Mouse (Mus musculus): Measurements from ENCODE around the gene Cdc42. TPM values are rescaled to one million over a fixed set of nuclear protein-coding genes. Genes with fewer than 3 reads are reported as not detected.
A peak's percentile ranks its signal among the peaks of the same experiment; 100 is the strongest.

The Cdc42 gene
- total RNA-seq (2021) = 100 to 1,000 TPM; 294 to 318 TPM
- long read RNA-seq, experiment 1, transcript Cdc42-201 (6 exons, 1,448 nt) = minor isoform, 70 of 269 reads
- long read RNA-seq, experiment 1, transcript Cdc42-202 (6 exons, 2,108 nt) = major isoform, 102 of 269 reads
- long read RNA-seq, experiment 1, partial matches to known transcripts = 77 of 269 reads
- long read RNA-seq, experiment 1, other reads (novel, unspliced or antisense) = 20 of 269 reads
- long read RNA-seq, experiment 2, transcript Cdc42-202 (6 exons, 2,108 nt) = major isoform, 76 of 190 reads
- long read RNA-seq, experiment 2, transcript Cdc42-201 (6 exons, 1,448 nt) = minor isoform, 47 of 190 reads
- long read RNA-seq, experiment 2, partial matches to known transcripts = 46 of 190 reads
- long read RNA-seq, experiment 2, other reads (novel, unspliced or antisense) = 21 of 190 reads

DNA sequence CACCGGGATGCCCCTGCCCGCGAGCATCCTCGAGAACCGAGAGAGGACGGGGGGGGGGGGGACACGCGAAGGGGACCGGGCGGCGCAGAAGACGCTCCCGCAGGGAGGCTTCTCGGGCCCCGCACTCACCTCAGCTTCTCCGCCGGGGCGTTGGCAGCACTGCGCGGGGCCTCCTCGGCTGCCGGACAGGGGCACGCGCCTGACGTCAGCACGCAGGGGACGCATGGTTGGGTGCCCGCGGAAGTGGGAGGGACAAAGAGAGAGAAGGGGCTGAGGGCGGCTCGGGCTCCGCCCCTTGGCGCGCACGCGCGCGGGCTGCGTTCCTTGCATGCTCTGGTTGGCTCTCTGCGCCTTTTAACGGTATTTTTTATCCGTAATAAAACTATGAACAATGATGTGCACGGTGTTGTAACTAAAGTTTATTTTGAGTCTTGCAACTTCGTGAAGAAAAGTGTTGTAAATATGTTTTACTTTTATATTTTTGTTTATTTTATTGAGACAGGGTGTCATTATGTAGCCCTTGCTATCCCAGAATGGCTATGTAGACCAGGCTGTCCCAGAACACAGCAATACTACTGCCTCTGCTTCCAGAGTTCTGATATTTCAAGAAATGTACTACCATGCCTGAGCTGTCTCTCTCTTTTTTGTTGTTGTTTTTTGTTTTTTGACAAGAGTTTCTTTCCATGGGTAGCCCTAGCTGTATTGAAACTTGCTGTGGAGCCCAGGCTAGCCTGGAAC, at the start of gene Cdc42:
Cdc42 (minus strand) TSS at position 204 of the 738 bp plus-strand sequence.
- Histone ChIP-seq H3K27ac (peak within 1 kb of the TSS; percentile 94), H3K4me3 (peak within 1 kb of the TSS; percentile 94)
- DNase-seq (ENCODE audit: extremely low spot score in 1 of 2, low spot score in 2 of 2) = peak; percentile 98
- intact Hi-C loops (cut with DNase I) = loop anchor here (5.0 kb wide), 1 partner anchor 235 kb away; the partner anchor contains the start of gene Usp48
- no peak for TF ChIP-seq CTCF (IDR thresholded peaks at IDR 0.05)

DNA sequence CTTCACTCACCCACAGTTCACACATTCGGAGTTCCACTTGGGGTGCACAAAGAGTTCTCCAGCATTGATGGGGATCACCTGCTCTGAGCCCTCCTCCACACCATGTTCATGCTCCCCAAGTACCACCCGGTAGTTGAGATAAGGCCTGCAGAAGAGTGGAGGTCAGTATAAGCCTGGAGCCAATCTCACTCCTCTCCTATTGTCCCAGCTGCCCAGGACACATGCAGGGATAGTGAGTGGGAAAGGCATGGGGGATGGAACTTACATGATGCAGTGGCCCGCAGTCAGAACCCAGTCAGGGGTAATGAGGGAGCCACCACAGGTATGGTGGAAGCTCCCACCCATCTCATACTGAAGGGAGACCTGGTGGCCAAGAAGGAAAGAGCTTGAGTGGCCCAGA, 48.1 kb upstream of the Cdc42 start:
- intact Hi-C loops (cut with DNase I) = loop anchor here (2.0 to 10.0 kb wide), 2 partner anchors 15 to 511 kb away; partner anchors contain the start of genes C1qa and C1qc
- no peak for DNase-seq (ENCODE audit: extremely low spot score in 1 of 2, low spot score in 2 of 2)
- no peak for TF ChIP-seq CTCF (IDR thresholded peaks at IDR 0.05)
- Histone ChIP-seq H3K27ac (no peak overlapping the region), H3K4me3 (no peak overlapping the region)

DNA sequence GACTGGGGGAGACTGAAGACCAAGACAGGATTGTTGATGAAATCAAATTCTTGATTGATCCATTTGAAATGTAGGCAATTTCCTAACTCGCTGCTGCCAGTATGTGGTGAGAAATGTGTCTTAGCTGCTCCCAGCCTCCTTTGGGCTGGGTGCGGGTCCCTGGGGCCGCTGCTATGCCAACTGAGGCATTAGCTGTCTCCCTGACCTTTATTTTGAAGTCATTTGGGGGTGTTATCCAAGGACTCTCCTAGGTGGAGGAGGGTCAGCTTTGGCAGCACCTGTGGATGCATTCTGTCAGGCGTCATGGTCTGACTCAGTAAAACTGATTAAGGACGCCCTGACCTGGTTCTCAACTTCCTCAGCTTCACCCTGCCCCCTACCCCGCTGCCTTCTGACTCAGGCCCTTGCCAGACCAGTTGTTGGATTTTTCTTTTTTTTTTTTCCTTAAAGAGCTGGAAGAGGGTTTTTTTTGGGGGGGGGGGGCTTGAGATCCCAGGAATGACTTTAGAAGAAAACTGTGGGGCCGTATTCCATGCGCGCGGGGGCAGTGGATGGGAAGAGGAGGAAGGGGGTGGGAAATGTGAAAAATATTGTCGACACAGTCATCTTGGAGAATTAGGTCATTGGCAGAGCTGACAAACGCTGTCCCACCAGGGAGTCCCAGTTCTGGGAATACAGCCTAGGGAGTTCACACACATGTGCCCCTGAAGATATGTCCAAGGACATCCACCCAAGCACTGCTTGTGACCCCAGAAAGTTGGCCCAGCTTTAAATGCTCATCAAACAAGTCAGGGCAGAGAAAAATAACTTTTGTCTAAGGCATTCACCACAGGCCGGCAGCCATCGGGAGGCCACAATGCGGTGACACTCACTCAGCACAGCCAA, 39.4 kb upstream of the Cdc42 start:
- no peak for TF ChIP-seq CTCF (IDR thresholded peaks at IDR 0.05)
- intact Hi-C loops (cut with DNase I) = loop anchor here (10.0 kb wide), 1 partner anchor 322 kb away; no protein-coding TSS in a partner anchor
- Histone ChIP-seq H3K4me3 (no peak overlapping the region), H3K27ac (no peak overlapping the region)
- no peak for DNase-seq (ENCODE audit: extremely low spot score in 1 of 2, low spot score in 2 of 2)

DNA sequence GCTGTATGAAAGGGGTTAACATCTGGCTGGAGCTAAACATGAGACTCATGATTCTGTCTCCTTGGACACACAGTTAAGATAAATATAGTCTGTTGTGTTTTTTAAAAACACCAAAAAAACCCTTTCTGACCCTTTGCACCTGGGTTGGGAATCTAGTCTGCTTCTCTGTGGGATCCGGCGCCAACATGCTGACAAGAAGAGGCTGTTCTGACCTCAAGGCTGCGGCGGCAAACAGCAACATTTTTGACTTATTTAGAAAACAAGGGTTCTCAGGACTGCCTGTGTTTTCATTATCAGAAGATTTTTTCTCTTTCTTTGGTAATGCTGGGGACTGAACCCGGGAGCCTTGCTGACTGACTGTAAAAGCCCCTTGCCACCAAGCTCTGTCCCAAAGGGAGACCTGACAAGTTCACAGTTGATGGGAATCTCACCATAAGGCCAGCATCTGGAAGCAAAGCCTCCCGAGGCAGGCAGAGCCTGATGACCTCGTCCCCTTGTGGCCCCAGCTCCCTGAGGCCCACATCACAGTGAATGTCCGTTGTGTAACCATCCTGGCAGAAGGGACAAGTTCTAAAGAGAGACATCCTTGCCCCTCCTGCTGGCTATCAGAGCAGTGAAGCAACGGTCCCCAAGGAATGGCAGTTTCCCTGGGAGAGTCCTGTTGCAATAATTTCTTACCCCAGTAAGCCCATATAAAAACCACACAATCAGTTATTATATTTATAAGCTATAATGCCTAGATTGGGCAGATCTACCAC, 36.0 kb upstream of the Cdc42 start:
- intact Hi-C loops (cut with DNase I) = loop anchor here (10.0 kb wide), 1 partner anchor 319 kb away; no protein-coding TSS in a partner anchor

DNA sequence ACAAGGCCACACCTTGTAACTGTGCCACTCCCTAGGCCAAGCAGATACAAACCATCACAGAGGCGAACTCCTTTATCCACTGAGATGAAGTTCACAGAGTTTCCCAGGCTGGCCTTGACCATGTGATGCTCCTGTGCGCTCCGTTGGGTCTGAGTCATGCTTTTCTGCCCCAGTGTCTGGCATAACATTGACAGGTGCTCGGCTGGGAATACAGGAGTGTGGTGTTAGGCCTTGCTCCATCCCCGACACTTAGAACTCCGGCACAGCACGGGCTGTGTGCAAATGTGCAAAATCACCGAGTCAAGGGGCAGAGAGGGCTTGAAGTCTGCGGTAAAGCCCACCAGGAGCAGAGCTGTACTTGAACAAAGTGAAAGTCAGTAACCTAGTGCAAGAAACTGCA, 35.4 kb upstream of the Cdc42 start:
- no peak for DNase-seq (ENCODE audit: extremely low spot score in 1 of 2, low spot score in 2 of 2)
- Histone ChIP-seq H3K4me3 (no peak overlapping the region), H3K27ac (no peak overlapping the region)
- intact Hi-C loops (cut with DNase I) = loop anchor here (10.0 kb wide), 1 partner anchor 318 kb away; no protein-coding TSS in a partner anchor
- TF ChIP-seq CTCF (IDR thresholded peaks at IDR 0.05) = no peak

More for the DNA sequence above, 36.0 kb upstream of the Cdc42 start:
- Histone ChIP-seq H3K4me3 (no peak overlapping the region), H3K27ac (no peak overlapping the region)
- no peak for DNase-seq (ENCODE audit: extremely low spot score in 1 of 2, low spot score in 2 of 2)
- TF ChIP-seq CTCF (IDR thresholded peaks at IDR 0.05) = no peak

DNA sequence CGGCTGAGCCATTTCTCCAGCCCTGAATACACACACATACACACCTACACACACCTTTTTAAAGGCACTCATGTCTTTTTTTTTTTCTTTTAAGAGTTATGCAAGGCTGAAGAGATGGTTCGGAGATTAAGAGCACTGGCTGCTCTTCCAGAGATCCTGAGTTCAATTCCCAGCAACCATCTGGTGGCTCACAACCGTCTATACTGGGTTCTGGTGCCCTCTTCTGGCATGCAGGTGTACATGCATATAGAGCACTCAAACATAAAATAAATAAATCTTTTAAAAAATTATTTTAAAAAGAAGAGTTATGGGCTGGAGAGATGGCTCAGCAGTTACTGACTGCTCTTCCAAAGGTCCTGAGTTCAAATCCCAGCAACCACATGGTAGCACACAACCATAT, 33.8 kb upstream of the Cdc42 start:
- peak; percentile 33 for TF ChIP-seq CTCF (IDR thresholded peaks at IDR 0.05)
- Histone ChIP-seq H3K4me3 (no peak overlapping the region), H3K27ac (no peak overlapping the region)
- intact Hi-C loops (cut with DNase I) = loop anchor here (10.0 kb wide), 1 partner anchor 316 kb away; no protein-coding TSS in a partner anchor
- DNase-seq (ENCODE audit: extremely low spot score in 1 of 2, low spot score in 2 of 2) = no peak

DNA sequence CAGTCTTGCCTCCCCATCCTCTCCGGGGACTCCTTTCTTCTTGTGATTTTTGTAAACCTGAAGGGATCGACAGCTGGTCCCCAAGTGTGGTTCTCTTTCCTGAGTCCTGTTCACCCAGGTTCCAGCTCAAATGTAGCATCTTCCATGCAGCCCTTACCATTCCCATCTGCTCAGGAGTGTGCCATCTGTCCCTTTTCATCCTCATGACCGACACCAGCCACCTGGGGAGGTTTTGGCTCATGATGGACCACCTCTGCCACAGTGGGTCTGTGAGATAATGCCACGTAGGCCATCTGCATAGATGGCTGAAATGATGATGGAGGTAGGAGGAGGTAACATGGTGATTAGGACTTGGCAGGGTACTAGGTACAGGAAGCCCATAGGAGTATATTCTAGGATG, 32.7 kb upstream of the Cdc42 start:
- Histone ChIP-seq H3K27ac (no peak overlapping the region), H3K4me3 (no peak overlapping the region)
- intact Hi-C loops (cut with DNase I) = loop anchor here (10.0 kb wide), 1 partner anchor 315 kb away; no protein-coding TSS in a partner anchor
- no peak for TF ChIP-seq CTCF (IDR thresholded peaks at IDR 0.05)
- DNase-seq (ENCODE audit: extremely low spot score in 1 of 2, low spot score in 2 of 2) = no peak

DNA sequence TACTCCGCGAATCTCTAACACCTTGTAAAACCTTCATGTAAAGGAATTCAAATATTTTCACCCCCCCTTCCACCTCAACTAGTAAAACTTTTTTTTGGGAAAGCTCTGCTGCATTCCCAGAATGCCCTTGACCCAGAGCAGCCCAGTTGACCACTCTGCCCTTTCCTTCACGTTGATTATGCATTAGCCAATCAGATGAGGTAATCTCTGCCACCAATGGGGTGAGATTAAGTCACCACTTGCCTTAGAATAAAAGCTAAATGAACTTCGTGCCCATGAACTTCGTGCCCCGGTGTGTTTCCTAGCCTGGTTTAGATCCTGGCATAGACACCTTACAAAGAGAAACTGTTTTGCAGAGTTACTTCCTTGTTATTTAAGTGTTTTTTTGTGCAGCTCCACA, 31.5 kb upstream of the Cdc42 start:
- no peak for DNase-seq (ENCODE audit: extremely low spot score in 1 of 2, low spot score in 2 of 2)
- intact Hi-C loops (cut with DNase I) = loop anchor here (5.0 kb wide), 1 partner anchor 77 kb away; no protein-coding TSS in a partner anchor
- Histone ChIP-seq H3K27ac (peak overlapping the region; percentile 96), H3K4me3 (peak overlapping the region; percentile 88)
- no peak for TF ChIP-seq CTCF (IDR thresholded peaks at IDR 0.05)

DNA sequence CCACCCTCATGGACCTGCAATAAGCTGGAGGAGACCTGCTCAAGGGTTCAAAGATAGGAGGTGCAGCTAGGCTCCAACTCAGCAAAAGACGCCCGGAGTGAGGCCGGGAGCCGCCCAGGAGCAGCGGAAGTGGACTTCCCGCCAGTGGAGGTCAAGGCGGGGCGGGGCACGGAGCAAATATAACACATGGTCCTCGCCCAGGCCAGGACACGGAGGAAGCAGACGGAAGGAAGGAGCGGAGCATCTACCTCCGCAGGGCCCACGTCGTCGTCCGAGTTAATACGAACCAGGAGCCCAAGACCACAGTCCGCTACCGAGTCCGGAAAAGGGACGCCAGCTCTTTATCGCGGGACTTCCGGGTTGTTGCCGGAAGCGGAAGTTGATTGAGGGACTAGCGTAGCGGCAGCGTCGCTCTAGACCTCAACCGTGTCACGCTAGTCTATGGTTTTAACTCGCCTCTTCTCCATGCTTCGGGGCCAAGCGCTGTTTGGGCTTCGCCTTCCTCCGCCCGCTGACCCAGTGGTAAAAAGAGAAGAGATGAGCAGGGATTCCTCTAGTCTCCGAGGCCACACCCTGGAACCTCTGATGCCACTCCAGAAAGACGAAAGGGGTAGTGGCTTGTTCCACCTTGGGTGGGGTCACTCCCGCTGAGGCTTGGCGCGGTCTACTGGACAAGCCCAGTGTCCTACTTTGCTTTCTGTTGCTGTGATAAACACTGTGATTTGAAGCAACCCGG, 30.7 kb upstream of the Cdc42 start:
- H3K27ac ChIP-seq = peak overlapping the region; percentile 96
- H3K4me3 ChIP-seq = peak overlapping the region; percentile 88
- TF ChIP-seq CTCF (IDR thresholded peaks at IDR 0.05) = no peak; the same call in 1 of the 2 replicates
- intact Hi-C loops (cut with DNase I) = loop anchor here (5.0 kb wide), 1 partner anchor 76 kb away; no protein-coding TSS in a partner anchor
- peak; percentile 78 to 83 for DNase-seq (ENCODE audit: extremely low spot score in 1 of 2, low spot score in 2 of 2)

Measured in left cerebral cortex, adult 2 months (tissue).